Mouse (Mus musculus): Measurements from ENCODE around the gene Cdon.

Cdon gene

DNA sequence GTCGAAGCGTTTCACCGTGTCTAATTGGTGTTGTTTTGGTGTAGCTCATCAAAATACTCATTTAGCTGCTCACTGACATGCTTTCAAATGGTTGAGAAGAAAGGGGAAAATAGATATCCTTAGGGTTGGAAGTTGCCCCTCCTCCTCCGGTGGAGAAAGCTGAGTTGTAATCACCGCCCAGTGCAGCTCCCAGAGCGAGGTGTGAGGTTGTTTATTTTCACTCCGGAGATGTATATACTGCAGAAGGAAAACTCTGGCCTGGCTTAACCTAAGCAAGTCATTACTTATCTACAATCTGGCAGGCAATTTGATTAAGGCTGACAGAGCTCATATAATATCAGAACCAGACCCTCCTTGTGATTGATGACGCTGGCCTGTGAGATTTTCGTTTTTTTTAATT, 14.6 kb downstream of the Cdon start:
- DNase-seq (ENCODE audit: low spot score): peak; percentile 25

DNA sequence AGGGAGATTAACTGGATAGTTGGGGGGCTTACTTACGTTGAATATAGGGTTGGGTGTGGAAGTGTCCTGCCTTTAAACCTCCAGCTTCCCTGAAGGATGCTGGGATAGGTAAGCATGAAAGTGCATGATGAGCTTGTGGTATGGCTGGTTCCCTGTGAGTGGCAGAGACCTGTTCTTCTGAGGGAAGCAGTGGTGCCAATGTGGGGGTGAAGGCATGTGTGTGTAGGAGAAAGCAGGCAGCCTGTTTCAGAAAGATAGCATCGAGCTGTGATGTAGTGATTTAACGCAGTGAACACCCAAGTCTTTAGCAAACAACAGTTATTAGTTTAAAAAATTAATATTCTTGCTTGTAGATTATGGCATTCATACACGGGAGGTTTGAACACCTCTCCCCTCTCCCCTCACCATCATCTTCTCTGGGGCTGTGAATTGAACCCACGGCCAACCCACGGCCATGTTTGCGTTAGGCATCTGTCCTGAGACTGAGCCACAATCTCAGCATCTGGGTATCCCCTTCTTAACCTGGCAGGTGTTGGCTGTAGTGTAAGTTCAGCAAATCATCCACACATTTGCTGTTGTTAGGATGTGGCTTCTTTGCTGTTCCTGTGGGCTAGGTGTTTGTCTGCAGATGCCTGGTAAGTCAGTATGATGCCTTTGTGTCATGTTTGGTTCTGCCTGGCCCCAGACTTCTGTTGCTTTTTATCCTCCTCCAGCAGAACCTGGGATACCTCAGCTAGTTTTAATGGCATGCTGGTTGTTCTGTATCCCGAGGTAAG, 17.5 kb downstream of the Cdon start:
- DNase-seq (ENCODE audit: low spot score): no peak

DNA sequence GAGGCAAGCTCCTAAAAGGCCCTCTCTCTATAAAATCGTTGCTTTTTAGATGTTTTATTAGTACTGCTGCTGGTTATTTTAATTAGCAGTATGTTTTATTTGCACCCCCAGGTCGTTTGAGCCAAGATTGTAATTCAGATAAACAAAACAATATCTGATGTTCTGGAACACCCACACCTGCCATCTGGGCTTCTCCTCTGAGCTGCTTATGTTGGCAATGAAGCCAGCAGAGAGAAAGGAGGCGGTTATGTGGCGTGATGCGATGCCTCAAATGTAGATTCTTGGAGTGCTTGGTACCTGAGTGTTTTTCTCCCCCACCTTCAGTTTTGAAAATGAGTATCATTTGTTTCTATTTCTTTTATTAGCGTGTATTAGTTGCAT, 18.1 kb downstream of the Cdon start:
- DNase-seq (ENCODE audit: low spot score): no peak

DNA sequence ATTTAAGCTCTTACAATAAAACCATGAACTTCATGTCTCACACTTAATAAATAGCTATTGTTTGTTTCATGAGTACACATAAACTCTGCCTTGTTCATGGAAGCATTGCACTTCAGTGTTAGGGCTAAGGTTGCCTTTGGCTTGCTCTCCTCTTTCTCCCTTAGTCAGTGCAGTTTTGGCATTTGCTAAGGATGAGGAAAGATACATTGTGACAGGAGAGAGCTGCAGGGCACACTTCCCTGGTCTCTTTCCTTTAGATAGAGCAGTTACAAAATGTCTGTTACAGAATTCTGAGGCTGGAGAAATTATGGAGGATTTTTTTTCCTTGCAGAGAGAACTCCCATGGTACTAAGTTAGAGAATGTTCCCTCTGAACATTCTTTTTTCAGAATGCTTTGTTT, 18.8 kb downstream of the Cdon start:
- no peak for DNase-seq (ENCODE audit: low spot score)

DNA sequence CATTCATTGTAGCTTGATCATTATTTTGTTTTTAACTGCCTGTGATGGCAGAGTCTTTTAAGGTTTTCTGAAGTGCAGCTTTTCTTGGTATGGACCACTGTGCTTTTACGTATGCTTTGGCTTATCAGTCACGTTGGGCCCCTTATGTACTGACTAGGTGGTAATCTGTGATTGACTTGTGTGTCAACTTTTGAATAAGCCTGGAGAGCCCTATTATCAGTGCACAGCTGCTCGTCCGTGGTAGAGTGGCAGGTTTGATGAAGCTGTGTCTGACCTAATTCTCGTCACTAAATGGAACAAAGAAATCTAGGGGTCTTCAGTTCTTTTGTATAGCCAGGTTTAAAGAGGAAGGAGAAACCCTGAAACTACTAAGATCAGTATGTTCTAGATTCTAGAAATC, 21.5 kb downstream of the Cdon start:
- DNase-seq (ENCODE audit: low spot score): peak; percentile 59

DNA sequence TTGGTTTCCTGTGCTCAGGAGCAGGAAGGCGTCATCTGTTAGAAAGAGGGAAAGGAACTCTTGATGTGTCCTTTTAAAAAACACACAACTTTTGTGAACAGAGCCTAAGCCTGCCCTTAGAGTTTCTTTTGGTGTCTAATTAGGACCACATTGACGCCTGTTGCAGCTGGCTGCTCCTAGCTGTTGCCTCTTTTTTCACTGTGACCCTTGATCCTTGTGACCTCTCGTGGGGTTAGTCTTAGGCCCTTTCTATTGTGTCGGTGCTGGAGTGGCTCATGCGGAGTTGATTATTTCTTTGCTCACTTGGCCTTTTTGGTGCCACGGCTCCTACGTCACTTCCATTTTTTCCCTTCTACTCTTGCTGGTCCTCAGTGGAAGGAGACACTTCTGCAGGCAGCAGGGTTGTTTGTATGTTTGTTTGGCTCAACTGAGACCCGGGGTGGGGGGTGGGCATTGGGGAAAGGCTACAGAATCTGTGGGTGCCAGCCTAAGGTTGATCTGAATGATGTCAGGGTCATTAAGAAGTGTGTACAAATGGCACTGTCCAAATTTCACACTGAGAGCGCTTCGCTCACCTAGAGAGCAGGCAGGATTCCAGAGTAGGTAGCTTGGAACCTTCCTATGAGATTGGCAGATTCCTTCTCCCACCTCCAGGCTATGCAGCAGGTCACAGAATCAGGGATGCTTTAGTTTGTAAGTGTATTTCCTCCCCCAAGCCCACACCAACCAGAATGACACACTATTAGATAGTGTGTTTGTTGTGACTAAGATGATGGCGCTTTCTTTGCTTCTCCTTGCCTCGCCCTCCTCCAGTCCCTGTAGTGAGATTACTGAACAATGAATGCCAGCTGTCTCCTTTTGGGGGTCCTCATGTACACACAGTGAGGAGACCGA, 22.9 kb downstream of the Cdon start:
- peak; percentile 94 for DNase-seq (ENCODE audit: low spot score)

DNA sequence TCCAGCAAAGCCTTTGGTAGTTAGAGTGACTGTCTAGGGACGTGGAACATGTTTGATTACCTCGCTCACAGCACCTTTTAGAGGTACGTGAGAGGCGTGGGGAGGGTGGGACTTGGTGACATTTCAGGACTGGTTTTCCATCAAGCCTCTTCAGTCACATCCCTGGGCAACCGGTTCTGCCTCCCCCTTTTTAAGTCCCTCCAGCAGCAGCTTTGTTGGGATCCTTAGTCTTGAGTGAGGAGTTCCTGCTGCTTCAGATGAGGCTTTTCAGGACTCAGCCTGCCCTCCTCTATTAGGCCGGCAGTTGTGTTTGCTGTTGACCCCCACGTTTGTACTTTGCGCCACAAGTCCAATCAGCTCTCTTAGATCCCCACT, 23.6 kb downstream of the Cdon start:
- DNase-seq (ENCODE audit: low spot score): no peak

DNA sequence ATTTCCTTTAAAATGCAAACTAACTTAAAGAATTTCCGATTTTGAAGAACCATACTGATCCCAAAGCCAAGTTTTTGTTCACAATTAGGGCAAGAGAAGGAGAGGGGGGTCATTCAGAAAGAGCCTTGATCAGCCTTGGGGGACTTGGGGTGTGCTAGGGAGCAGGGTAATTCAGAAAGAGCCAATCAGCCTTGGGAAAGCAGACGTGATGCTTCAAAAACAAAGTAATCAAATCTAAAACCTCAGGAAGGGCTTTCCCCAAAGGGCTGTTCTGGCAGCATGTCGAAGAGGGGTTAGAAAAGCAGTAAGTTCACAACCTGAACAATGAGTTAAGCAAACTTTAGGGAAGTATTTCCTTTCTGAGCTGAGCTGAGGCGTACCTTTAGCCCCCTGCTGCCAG, 26.0 kb downstream of the Cdon start:
- no peak for DNase-seq (ENCODE audit: low spot score)

DNA sequence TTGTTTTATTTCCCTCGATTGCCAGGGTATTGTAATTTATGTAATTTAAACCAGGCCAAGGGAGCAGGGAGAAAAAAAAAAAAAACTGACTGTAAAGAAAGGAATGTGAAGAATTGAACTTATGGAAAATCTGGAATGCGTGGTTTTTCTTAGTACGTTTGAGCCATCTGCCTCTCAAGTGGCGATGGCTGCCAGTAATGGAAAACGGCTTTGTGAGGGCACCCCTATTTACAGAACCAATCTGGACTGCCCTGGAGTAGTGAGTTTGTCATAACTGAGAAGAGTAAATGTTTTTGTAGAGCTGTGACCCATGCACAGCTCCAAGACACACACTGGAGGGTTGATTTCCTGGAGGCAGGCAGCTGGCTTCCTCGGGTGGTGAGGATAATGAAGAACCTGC, 32.4 kb downstream of the Cdon start:
- DNase-seq (ENCODE audit: low spot score): no peak

DNA sequence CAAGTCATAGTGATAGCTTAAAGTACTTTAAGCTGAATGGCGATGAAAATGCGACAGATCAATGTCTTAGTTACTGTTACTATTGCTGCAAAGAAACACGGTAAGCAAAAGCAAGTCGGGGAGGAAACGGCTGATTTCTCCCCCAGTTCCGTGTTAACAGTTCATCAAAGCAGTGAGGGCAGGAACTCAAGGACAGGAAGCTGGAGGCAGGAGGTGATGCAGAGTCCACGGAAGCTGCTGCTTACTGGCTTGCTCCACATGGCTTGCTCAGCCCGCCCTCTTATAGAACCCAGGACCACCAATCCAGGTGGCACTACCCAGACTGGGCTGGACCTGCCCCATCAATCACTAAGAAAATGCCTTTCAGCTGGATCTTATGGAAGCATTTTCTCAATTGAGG, 38.7 kb downstream of the Cdon start:
- DNase-seq (ENCODE audit: low spot score): no peak

DNA sequence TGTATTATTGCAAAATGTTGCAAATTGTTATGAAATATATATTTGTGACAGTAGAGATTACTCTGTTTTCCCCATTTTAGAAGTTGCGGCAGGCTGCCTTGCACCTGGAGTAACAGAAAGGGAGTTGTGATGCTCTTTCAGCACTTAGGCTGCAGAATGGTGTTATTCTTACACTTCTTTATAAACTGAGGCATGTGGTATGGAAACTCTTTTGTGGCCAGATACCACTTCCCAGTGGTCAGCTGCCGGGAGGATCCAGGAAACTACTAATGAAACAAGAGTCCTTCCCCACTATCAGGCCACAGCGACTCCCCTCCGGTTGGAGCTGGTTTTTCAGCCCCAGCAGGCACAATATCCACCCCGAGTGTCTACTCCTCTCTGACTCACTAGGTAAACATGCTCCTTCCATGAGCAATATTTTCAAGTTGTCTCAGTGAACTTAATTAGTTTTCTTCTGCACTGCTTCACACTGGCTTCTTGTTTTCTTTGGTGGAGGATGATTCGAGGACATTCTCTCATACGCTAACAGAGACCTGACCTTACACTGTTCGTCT, 46.4 kb downstream of the Cdon start:
- DNase-seq (ENCODE audit: low spot score): no peak

DNA sequence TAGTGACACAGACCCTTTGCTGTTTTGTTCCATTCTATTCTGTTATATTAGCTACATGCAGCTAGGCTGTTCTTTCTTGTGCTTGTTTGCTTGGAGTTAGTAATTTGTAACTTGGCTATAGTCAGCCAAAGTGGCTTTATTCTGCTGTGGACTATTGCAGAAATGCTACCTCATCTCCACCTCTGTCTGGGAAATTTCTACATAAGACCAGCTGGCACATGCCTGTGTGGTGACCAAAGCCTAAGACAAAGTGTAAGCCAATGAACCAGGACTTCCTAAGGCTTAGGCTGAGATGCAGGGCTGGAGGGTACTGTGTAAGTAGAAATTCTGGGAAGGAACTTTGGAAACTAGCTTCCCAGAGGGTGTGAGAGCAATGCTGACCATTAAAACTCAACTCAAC, 48.0 kb downstream of the Cdon start:
- DNase-seq (ENCODE audit: low spot score): no peak

DNA sequence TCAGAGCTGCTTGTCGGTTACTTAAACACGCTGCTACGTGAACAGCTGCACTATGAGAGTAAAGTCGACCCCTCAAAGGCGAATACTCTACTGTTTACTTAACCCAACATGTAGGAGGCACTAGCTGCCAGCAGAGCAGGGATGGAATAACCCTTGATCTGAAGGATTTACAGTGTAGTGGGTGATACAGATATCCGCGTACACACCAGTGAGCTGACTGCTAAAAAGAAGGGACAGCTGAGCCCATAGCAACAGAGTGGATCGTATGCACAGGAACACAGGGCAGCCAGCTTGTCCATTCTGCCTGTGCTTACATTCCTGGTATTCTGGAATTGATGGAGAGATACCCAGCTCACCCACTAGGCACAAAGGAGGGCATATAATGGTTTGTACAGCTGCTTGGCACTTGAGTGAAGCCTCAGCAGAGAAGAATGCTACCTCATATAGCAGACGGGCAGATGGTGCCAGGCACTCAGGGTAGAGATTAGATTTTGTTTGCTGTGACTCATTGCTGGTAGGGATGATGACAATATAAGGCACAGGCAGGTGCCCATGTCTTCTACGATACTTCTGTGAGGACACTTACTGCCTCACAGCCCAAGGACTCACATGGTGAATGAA, 53.3 kb downstream of the Cdon start:
- no peak for DNase-seq (ENCODE audit: low spot score)

DNA sequence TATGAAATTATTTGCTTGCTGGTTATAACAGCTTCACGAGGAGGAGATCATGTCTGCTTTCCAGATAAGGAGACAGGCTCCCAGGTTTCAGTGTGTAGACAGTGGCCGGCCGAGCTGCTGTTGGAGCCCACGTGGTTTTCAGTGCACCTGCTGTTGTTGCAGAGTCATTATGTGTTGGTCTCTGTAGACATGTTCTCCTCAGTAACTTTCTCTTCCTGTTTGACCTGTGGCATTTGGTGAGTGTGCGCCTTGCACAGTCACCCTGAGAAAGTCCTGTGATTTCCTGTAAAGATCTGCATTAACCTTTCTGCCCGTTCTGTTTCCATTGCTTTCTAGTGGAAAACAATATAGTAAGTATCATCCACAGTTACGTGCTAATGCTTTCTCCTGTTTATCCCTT, 54.5 kb downstream of the Cdon start:
- no peak for DNase-seq (ENCODE audit: low spot score)

DNA sequence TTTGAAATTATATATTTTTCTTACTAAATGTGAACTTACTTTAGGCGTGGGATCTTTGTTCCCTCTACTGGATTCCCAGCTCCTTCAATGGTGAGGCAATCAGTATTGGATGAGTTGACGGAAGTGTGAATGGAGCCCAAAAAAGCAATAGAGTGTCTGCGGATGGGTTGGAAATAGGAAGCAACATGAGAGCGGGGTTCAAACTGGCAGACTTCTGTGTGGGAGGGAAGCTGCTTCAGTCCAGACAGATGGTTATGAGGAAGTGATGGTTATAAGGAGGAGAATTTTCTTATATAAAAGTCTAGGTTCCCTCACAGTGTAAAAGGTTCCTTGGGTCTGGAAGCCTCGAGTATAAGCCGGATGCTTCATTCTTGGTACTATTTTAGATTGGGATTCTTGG, 58.5 kb downstream of the Cdon start:
- no peak for DNase-seq (ENCODE audit: low spot score)

DNA sequence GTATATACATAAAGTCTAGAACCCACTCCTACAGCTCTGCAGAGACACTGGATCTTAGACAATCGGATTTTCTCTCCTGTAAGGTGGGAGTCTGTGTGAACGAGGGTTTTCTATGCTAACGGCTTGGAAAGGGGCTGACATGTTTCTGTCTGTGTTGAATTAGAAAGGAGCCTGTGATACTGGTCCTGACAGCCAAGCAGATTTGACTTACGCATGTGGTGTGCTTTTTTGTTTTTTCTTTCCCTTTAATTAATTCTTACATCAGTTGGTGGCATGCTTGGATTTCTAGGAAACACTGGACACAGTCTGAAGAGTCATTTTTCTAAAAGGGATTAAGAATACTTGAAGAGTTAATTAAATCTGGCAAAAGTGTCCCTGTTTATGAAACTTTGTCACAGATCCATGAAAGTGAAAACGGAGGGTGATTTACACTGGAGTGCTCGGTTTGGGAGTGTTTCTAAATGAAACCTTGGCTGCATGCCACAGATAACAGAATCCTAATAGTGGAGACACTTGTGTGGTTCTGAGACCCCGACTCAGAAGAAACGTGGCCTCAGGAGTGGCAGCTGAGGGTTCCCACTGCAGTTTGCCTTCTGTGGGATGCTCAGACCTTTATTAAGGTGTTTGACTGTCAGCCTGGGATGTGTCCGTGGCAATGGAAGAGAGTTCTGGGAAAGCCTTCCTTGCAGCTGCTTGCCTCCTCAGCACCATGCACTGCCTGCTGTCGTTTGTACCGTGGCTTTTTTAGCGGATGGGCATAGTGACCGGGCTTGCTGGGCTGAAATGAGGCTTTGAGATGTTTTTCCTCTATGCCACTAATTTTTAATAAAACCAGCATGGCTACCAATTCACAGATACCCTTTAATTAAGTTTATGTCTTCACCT, 61.3 kb downstream of the Cdon start:
- DNase-seq (ENCODE audit: low spot score): no peak

DNA sequence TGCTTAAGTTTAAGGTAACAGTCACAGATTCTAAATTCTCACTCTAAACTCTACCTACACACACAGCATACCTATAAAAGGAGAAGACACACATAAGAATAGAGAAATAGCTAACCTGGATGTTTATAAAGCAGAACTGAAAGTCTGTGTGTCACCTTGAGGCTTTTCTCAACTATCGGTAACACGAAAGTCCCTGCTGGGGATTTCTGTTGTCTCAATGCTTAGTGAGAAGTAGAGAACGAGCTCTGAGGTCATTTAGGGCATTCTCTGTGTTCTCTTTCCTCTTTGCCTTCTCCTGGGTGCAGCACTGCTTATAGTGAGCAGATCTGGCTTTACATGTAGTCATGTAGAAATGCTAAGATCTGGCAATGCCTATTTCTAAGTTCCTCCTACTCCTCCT, 63.0 kb downstream of the Cdon start:
- no peak for DNase-seq (ENCODE audit: low spot score)

DNA sequence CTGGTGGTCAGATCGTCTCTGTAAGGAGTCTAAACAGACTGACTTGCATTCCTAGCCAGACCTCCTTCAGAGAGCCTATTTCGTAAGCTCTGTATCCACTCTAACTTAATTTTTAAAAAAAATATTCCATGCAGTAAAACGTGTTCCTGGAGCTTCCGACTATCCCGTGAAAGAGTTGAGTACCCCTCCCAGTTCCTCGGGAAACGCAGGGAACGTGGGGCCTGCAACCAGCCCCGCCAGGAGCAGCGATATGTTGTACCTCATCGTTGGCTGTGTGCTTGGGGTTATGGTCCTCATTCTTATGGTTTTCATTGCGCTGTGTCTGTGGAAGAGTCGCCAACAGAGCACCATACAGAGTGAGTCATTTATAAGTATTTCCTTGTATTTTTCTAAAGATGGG, 65.7 kb downstream of the Cdon start:
- DNase-seq (ENCODE audit: low spot score): no peak

DNA sequence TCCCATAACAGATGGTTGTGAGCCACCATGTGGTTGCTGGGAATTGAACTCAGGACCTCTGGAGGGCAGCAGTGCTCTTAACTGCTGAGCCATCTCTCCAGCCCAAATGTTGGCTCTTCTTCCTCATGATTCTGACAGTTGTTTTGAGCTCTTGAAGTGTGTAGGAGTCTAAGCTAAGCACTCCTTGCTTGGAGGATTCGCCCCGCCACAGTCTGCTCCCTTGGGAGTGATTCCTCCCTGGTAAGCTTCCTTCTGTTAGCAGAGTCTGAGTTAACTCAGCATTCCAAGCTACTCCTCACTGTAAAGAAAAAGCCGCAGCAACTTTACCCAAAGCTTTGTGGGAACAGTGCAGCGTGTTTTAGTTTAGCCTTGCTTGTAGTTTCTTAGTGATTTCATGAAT, 67.6 kb downstream of the Cdon start:
- no peak for DNase-seq (ENCODE audit: low spot score)

DNA sequence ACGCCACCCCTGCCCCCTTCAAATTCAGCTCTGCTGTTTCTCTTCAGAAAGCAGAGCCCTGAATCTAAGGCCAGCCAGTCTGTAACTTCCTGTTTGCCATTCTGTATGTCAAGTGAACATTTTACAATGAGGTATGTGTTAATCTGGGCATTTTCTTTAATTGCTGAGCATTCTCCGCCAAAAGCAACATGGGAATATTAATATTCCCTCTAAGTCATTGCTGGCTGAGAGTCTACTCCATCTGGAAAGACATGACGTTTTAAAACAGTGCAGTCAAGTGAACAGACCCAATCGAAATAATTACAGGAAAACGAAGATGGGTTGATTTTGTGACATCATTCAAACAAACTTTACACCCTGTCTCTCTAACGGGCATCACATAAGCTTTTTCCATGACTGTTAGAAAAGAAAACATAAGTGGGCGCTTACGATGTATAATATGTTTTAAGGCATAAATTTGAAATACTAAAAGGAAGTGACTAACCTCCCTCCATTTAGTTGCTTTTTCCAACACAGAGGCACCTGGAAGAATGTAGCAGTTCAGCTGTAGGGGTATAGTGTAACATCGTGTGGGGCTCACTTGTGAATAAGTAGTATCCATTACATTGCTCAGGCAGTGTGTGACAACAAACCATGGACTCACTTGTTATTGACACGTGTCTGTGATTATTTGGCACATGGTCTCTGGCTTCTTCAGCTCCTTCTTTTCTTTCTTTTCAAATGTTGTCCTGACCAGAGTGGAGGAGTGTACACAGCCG, 70.4 kb downstream of the Cdon start:
- no peak for DNase-seq (ENCODE audit: low spot score)
